Mouse (Mus musculus) ES-Bruce4 (cell line): ENCODE data around the gene Usp39. TPM values are rescaled to one million over a fixed set of nuclear protein-coding genes. Genes with fewer than 3 reads are reported as not detected.

ENCODE experiments used
- H3K27ac ChIP-seq: 2 replicates; pipeline ENCODE4 v1.5.1; 2012; ENCODE audit warnings: low read length, inconsistent platforms; ENCODE audit not compliant: insufficient read depth
- H3K27me3 ChIP-seq: 2 replicates; pipeline ENCODE4 v1.6.1; 2012; ENCODE audit warnings: mild to moderate bottlenecking, low read length, inconsistent platforms; ENCODE audit not compliant: control insufficient read depth, poor library complexity, insufficient read depth, severe bottlenecking
- H3K36me3 ChIP-seq: 2 replicates; pipeline ENCODE4 v1.6.1; 2012; ENCODE audit warnings: inconsistent platforms, mild to moderate bottlenecking, low read length, moderate library complexity; ENCODE audit not compliant: control insufficient read depth, poor library complexity, insufficient read depth, severe bottlenecking
- H3K4me1 ChIP-seq: one replicate; pipeline ENCODE4 v1.8.1; 2011; ENCODE audit warnings: low read length; ENCODE audit not compliant: control insufficient read depth, insufficient read depth
- H3K4me3 ChIP-seq: 2 replicates; pipeline ENCODE4 v1.5.1; 2011; ENCODE audit warnings: low read depth, mild to moderate bottlenecking, low read length
- H3K9ac ChIP-seq: 2 replicates; pipeline ENCODE4 v1.6.1; 2012; ENCODE audit warnings: low read depth, mild to moderate bottlenecking, inconsistent platforms; ENCODE audit not compliant: poor library complexity, severe bottlenecking
- H3K9me3 ChIP-seq: replicated peaks from 2 replicates; pipeline ENCODE4 v1.6.1; 2012; ENCODE audit warnings: mild to moderate bottlenecking, low read length, inconsistent platforms; ENCODE audit not compliant: control insufficient read depth, poor library complexity, insufficient read depth, severe bottlenecking
- CTCF ChIP-seq: IDR thresholded peaks from one replicate; pipeline ENCODE4 v1.8.1; 2011; ENCODE audit warnings: low read depth, low read length
- EP300 ChIP-seq: IDR thresholded peaks from 2 replicates; pipeline ENCODE4 v1.6.1; 2011; ENCODE audit warnings: low read depth, low read length; ENCODE audit not compliant: insufficient read depth
- POLR2A ChIP-seq: IDR thresholded peaks from one replicate; pipeline ENCODE4 v1.8.1; 2011; ENCODE audit warnings: low read length; ENCODE audit not compliant: insufficient read depth
- polyA plus RNA-seq: library from polyadenylated mRNA; stranded (reverse); fragments of >200 nt; gene quantifications from 2 replicates; pipeline ENCODE4 v1.2.4, GENCODE M21; 2011; ENCODE audit warnings: low read depth; ENCODE audit not compliant: missing spikeins, insufficient read depth, insufficient read length

The Usp39 gene
- polyA plus RNA-seq, 1 experiment, result 76.5 TPM

DNA sequence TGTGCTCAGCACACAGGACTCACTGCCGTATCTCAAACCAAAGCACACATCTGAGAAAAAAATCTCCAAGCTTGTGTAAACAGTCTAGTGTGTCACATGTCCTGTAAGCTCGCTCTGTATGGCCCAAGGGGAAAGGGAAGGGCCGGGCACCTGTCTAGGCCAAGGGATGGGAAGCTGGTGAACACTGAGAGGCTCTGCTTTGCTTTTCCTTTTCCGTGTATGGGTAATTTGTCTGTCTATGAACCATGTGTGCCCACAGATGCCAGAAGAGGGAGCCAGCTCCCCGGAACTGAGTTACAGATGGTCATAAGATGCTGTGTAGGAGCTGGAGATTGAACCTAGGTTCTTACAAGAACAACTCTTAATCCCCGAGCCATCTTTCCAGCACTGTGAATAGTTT lies 18.7 kb downstream of the Usp39 start:
- peaks cover 53% of the 10 kb centered on the region for H3K36me3 ChIP-seq

DNA sequence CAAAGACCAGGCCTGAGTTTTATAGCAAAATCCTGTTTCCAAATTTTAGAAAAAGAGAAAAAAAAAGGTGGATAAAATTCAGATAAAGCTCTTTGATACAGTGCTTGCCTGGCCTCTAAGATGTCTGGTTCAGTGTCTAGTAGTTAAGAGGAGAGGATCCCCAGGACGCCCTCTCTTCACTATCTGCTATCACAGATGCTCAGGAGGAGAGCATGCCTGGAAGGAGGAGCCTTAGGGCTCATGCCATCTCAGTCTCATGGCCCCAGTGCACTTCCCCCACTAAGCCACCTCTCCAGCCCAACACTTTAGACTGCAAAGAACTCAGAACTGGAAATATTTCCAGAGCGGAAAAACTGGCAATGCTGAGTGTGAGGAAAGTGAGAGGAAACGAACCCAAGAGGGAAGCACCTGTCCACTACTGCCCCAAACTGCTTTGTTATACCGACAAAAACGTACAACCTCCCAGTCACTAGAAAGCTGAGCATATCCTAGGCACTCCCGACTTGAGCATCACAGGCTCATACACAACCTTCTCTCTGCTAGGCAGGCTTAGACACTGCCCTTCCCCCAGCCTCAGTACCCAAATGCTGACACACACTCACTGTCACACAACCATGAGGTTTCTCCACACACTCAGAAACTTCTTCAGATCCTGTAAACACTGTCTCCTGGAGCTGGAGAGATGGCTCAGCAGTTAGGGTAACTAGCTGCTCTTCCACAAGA lies 21.0 kb downstream of the Usp39 start:
- no peak overlapping the region for H3K27ac ChIP-seq
- H3K4me1 ChIP-seq, result no peaks in the 10 kb centered on the region
- TF ChIP-seq POLR2A (no peak), EP300 (no peak), CTCF (no peak)
- no peaks in the 10 kb centered on the region for H3K27me3 ChIP-seq
- H3K4me3 ChIP-seq, result no peak overlapping the region
- no peak overlapping the region for H3K9ac ChIP-seq
- H3K9me3 ChIP-seq, result no peaks in the 10 kb centered on the region
- peaks cover 66% of the 10 kb centered on the region for H3K36me3 ChIP-seq

More for the DNA sequence above, 18.7 kb downstream of the Usp39 start:
- H3K9ac ChIP-seq, result no peak overlapping the region
- TF ChIP-seq POLR2A (no peak), CTCF (peak; percentile 17)
- H3K9me3 ChIP-seq, result no peaks in the 10 kb centered on the region
- no peaks in the 10 kb centered on the region for H3K27me3 ChIP-seq
- H3K4me1 ChIP-seq, result no peaks in the 10 kb centered on the region
- H3K27ac ChIP-seq, result no peak overlapping the region
- H3K4me3 ChIP-seq, result no peak overlapping the region

DNA sequence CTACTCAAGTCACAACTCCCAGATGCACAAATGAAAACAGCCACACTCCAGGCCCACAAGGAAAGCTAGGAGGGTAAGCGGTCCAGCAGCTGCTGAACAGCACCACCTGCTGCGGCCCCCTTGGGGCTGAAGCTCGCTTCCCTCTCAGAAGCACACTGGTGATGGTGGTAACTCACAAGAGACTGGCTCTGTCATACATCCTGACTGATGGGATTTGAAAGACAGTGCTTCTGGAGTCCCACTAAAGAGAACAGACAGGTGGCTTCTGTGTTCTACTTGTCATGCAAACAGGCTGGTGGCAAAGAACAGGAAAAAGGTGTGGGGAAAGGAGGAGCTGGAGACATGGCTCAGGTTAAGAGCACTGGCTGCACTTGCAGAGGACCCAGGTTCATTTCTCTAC lies 22.0 kb downstream of the Usp39 start:
- Histone ChIP-seq H3K9ac (no peak overlapping the region), H3K27ac (no peak overlapping the region), H3K9me3 (no peaks in the 10 kb centered on the region), H3K4me1 (no peaks in the 10 kb centered on the region), H3K4me3 (no peak overlapping the region), H3K27me3 (no peaks in the 10 kb centered on the region), H3K36me3 (peaks cover 66% of the 10 kb centered on the region)
- TF ChIP-seq POLR2A (no peak), EP300 (no peak), CTCF (no peak)

DNA sequence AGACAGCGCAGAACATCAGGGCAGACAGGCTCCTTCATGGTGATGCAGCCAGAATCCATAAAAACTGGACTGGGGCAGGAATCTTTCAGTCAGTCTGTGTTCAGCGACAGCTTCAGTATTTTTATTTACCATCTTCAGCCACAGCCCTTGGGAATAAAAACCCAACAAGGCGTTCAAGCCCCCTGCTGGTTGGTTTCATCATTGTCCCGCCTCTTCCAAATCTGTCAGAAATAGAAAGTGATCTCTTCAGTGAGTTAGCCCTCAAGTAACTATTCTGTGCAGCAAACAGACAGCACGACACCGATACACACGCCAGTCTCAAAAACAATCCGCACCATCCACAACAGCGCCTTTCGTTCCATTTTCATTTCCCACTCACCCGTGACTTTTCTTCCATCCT lies 26.0 kb downstream of the Usp39 start:
- Histone ChIP-seq H3K9me3 (no peaks in the 10 kb centered on the region), H3K36me3 (peaks cover 50% of the 10 kb centered on the region), H3K27ac (no peak overlapping the region), H3K27me3 (no peaks in the 10 kb centered on the region), H3K4me3 (no peak overlapping the region), H3K4me1 (no peaks in the 10 kb centered on the region), H3K9ac (no peak overlapping the region)
- TF ChIP-seq CTCF, result no peak
- TF ChIP-seq POLR2A, result no peak
- no peak for TF ChIP-seq EP300

DNA sequence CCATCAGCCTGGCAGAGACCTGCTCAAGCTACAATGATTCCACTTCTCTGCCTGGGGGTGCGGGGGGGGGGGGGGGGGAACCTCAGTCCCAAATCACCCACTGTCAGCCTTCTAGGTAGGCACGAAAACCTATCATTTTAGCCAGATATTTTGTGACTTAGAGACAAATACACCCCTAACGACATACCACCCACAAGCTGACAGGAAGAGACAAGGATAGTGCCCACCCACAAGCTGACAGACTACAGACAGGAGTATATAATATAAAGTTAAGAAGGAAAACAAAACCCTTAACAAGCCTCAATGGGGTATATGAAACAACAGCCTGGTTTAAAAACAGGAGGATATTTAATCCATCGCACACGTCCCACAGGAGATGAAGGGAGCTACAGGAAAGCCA lies 26.5 kb downstream of the Usp39 start:
- Histone ChIP-seq H3K27ac (no peak overlapping the region), H3K9me3 (no peaks in the 10 kb centered on the region), H3K9ac (no peak overlapping the region), H3K36me3 (peaks cover 47% of the 10 kb centered on the region), H3K4me3 (no peak overlapping the region), H3K27me3 (no peaks in the 10 kb centered on the region), H3K4me1 (no peaks in the 10 kb centered on the region)
- TF ChIP-seq CTCF, result no peak
- no peak for TF ChIP-seq POLR2A
- no peak for TF ChIP-seq EP300

DNA sequence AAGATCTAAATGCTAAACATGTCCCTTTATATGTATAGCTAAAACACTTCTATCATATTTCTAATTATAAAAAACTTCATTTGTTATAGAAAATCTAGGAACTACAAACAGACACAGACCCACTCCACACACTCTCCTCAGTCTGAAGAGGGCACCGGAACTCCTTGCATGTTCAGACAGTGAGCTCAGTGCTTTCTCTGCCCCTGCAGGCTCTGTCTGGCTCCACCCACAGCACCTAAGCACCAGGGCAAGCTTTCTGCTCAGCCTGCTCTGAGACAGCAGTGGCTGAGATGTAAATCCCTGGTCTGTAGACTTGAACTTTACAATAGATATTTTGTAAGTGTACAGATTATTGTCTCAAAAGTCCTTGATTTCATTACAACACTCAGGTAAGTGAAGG lies 28.9 kb downstream of the Usp39 start:
- peaks cover 36% of the 10 kb centered on the region for H3K36me3 ChIP-seq
- no peaks in the 10 kb centered on the region for H3K9me3 ChIP-seq
- H3K4me3 ChIP-seq, result no peak overlapping the region
- no peak for TF ChIP-seq CTCF
- TF ChIP-seq EP300, result no peak
- TF ChIP-seq POLR2A, result no peak
- no peaks in the 10 kb centered on the region for H3K27me3 ChIP-seq
- no peak overlapping the region for H3K9ac ChIP-seq
- H3K4me1 ChIP-seq, result no peaks in the 10 kb centered on the region
- no peak overlapping the region for H3K27ac ChIP-seq
